Mouse (Mus musculus): ENCODE data around the gene Ubd.

- TF ChIP-seq CTCF (IDR thresholded peaks at IDR 0.05 in 2 of 3, conservative IDR thresholded peaks at IDR 0.05 in 1 of 3; ENCODE audit: control insufficient read depth in 1 of 3, insufficient read depth in 1 of 3, low read depth in 2 of 3, low read length in 3 of 3, poor library complexity in 1 of 3, severe bottlenecking in 1 of 3), result no peak
- no peak for TF ChIP-seq GATA1 (IDR thresholded peaks at IDR 0.05; ENCODE audit: low read depth, low read length)
- no peak for TF ChIP-seq EP300 (IDR thresholded peaks at IDR 0.05; ENCODE audit: low read depth in 1 of 2, low read length in 2 of 2)
- TF ChIP-seq RAD21 (IDR thresholded peaks at IDR 0.05; ENCODE audit: low read depth, low read length), result no peak
- TF ChIP-seq BHLHE40 (IDR thresholded peaks at IDR 0.05; ENCODE audit: borderline replicate concordance, low read depth, low read length), result no peak
- TF ChIP-seq POLR2A (IDR thresholded peaks at IDR 0.05; ENCODE audit: control insufficient read depth in 1 of 2, insufficient read depth in 1 of 2, low read depth in 1 of 2, low read length in 2 of 2, poor library complexity in 1 of 2), result no peak
These were observed 24.8 kb downstream of the Ubd start for GRCm38 (mm10) chr17:37218486-37218885.
